Mouse (Mus musculus): ENCODE data around the gene Nedd9.

The Nedd9 gene

DNA sequence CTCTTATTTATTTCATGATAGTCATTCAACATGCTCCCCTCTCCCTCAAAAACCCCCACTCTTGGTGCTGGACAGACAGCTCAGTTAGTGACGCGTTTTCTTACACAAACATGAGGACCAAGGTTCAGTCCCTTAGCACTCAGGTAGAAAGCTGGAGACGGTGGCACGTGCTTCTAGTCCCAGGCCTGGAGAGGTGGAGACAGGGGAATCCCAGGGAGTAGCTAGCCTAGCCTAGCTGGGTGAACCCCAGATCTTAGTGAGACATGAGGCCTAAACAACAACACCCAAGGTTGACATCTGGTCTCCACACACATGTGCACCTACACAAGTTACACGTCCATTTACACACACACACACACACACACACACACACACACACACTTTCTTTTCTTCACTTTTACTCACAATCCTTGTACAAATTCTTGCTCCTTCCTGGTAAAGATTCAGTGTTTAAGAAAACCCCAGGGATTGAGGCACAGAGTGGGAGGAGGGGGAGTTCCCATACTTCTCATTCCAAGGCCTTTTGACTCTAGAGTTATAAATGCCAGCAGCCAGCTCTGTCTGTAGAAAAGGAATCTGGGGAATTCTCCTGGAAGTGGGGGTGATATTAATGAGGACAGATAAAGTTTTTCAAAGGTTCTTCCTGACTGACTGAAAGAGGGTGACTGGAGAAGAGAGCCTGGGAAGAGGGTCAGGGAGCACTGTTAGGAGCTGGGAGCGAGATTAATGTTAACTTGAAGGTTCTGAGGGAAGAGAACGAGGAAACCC, 29.9 kb downstream of the Nedd9 start:
- DNase-seq (ENCODE audit: extremely low spot score, low read depth, low spot score): no peak

- no peak for DNase-seq (ENCODE audit: extremely low spot score, low read depth, low spot score)
These were observed 30.7 kb downstream of the Nedd9 start for GRCm38 (mm10) chr13:41456292-41457029.

DNA sequence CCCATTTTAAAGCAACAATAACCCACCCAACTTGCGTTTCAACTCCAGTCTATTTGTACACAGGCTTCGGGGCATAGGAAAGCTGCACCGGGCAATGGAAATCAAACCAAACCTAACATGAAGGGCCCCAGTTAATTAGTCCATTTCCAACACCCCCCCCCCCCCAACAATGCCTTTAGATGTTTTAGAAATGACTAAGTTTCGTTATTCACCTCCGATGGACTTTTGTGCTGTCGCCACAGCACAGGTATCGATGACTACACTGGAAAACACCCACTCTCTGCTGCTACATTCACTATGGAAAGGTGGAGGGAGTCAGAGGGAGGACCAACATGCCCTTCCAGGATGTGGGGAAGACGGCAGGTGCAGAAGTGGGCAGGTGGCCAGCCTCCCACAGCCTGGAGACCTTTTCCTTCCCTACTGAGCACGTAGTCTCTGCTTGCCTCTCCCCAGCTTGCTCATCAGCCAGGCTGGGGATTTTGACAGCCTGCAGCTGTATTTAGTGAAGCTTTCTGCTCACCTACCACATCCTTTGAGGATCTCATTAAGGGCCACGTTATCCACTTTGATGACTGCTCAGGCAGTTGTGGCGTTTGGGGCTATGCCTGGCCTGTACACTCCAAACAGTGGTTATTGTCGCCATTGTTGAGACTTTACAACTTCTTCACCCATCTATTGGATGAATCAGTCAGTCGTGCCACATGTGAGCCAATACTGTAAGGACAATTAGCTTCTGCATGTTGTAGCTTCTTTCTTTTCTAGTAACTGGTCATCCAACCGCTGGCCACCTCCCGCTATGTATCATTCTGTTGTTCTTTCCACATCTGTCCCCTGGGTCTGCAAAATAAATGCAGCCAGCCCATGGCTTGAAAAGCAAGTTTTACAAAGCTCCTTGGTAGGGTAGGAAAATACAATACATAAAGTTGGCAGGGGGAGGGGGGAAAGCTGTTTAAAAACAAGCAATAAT, 33.7 kb downstream of the Nedd9 start:
- DNase-seq (ENCODE audit: extremely low spot score, low read depth, low spot score): no peak

GRCm38 (mm10) chr13:41450821-41451220, 36.3 kb downstream of the Nedd9 start:
- no peak for DNase-seq (ENCODE audit: extremely low spot score, low read depth, low spot score)

GRCm38 (mm10) chr13:41449211-41449610, 38.0 kb downstream of the Nedd9 start:
- no peak for DNase-seq (ENCODE audit: extremely low spot score, low read depth, low spot score)

- DNase-seq (ENCODE audit: extremely low spot score, low read depth, low spot score): no peak
These were observed 40.0 kb downstream of the Nedd9 start for GRCm38 (mm10) chr13:41447209-41447608.

GRCm38 (mm10) chr13:41446591-41446990, 40.6 kb downstream of the Nedd9 start:
- DNase-seq (ENCODE audit: extremely low spot score, low read depth, low spot score): no peak

GRCm38 (mm10) chr13:41445067-41445808, 41.9 kb downstream of the Nedd9 start:
- no peak for DNase-seq (ENCODE audit: extremely low spot score, low read depth, low spot score)

GRCm38 (mm10) chr13:41444230-41444629, 42.9 kb downstream of the Nedd9 start:
- DNase-seq (ENCODE audit: extremely low spot score, low read depth, low spot score): no peak

DNA sequence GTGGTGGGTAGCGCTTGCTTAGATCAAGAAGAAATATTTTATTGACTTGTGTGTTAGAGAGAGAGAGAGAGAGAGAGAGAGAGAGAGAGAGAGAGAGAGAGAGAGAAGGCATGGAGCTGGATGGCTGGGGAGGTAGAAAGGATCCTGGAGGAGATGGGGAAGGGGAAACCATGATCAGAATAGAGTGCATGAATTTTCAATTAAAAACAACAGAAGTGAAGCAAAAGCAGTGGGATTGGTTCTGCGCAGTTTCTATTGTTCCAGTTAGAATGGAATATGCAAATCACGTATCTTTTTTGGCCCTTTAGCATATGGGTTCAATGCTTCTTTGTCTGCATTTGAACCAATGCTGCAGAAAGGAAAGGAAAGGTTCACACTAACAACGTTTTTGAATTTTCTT, 45.0 kb downstream of the Nedd9 start:
- no peak for DNase-seq (ENCODE audit: extremely low spot score, low read depth, low spot score)

GRCm38 (mm10) chr13:41440205-41440604, 47.0 kb downstream of the Nedd9 start:
- DNase-seq (ENCODE audit: extremely low spot score, low read depth, low spot score): no peak

GRCm38 (mm10) chr13:41437390-41437789, 49.8 kb downstream of the Nedd9 start:
- DNase-seq (ENCODE audit: extremely low spot score, low read depth, low spot score): no peak

GRCm38 (mm10) chr13:41436731-41437130, 50.4 kb downstream of the Nedd9 start:
- DNase-seq (ENCODE audit: extremely low spot score, low read depth, low spot score): no peak

- no peak for DNase-seq (ENCODE audit: extremely low spot score, low read depth, low spot score)
These were observed 54.0 kb downstream of the Nedd9 start for GRCm38 (mm10) chr13:41433201-41433600.

GRCm38 (mm10) chr13:41431795-41432194, 55.4 kb downstream of the Nedd9 start:
- DNase-seq (ENCODE audit: extremely low spot score, low read depth, low spot score): no peak

DNA sequence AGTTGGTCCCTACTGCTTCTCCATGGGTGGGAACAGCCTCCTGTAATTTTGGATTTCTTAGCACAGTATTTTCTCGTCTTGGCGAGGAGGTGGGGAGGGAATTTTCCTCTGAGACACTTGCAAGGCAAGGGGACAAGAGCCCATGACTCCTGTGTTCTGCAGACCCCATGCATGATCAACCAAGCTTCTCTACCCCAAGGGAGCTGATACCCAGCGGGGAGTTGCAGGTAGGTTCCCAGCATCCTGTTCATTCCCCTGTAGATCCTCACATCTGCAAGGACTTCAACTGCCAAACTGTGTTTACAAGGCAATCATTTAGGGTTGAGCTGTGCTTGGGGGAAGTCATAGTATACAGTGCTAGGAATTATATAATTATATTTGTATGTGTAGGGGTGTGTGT, 60.1 kb downstream of the Nedd9 start:
- no peak for DNase-seq (ENCODE audit: extremely low spot score, low read depth, low spot score)

GRCm38 (mm10) chr13:41423463-41424074, 63.6 kb downstream of the Nedd9 start:
- no peak for DNase-seq (ENCODE audit: extremely low spot score, low read depth, low spot score)

GRCm38 (mm10) chr13:41422581-41422980, 64.6 kb downstream of the Nedd9 start:
- no peak for DNase-seq (ENCODE audit: extremely low spot score, low read depth, low spot score)

DNA sequence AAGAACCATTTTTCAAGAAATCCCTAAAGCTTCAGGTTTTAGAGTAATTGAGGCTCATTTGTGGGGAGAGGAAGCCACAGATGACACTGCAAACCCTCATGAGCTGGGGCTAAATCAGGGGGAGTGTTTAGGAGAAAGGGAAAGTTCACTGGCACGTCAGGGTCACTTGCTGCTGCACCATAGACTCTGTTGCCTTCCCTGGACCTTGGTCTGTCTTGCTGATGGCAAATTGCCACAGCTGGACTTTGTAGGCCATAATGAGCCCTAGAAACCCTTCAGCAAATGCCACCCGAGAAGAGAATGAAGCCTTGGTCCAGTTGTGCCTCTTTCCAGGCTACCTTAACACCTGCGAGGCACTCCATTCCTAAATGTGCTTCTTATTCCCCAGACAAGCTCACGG, 66.8 kb downstream of the Nedd9 start:
- DNase-seq (ENCODE audit: extremely low spot score, low read depth, low spot score): no peak

DNA sequence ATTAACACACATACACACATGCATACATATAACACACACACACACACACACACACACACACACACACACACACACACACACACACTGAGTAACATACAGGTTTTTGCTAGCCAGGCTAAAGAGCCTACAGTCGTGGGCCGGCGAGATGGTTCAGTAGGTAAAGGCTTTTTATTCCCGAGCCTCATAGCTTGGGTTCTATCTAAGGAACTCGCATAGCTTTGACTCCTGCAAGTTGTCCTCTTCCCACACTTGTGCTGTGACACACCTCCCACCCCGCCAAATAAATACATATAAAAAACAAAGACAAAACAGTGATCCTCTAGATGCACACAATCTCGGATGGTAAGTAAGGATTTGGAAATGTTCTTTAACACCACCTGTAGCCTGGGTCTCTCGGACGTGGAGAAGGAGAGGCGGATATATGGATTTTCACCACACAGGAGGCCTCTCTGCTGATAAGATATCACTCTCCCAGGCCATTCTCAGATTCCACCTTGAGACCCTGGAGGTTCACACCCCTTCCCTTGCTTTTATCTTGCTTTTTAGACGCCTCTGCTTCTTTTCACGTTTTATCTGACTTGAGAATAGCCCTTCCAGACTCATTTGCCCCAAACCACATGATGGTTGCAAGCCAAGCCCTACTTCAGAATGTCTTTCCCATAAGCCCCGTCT, 68.8 kb downstream of the Nedd9 start:
- DNase-seq (ENCODE audit: extremely low spot score, low read depth, low spot score): no peak

All from hindlimb bud, embryonic 11.5 days (tissue).